Mouse (Mus musculus): Measurements from ENCODE around the gene H1f0.
A peak's percentile ranks its signal among the peaks of the same experiment; 100 is the strongest.

The H1f0 gene

GRCm38 (mm10) chr15:79068416-79068815 is 40.2 kb downstream of the H1f0 start:
- DNase-seq (ENCODE audit: low read depth, low spot score), result no peak

- peak; percentile 58 for DNase-seq (ENCODE audit: low read depth, low spot score)
Observed at GRCm38 (mm10) chr15:79071117-79072039, 43.1 kb downstream of the H1f0 start.

GRCm38 (mm10) chr15:79073752-79074151 is 45.5 kb downstream of the H1f0 start:
- no peak for DNase-seq (ENCODE audit: low read depth, low spot score)

GRCm38 (mm10) chr15:79074446-79074845 is 46.2 kb downstream of the H1f0 start:
- no peak for DNase-seq (ENCODE audit: low read depth, low spot score)

GRCm38 (mm10) chr15:79074913-79075532 is 46.8 kb downstream of the H1f0 start, which contains the start of gene Eif3l:
Eif3l (plus strand) TSS chr15:79075179.
- DNase-seq (ENCODE audit: low read depth, low spot score), result peak; percentile 88

- no peak for DNase-seq (ENCODE audit: low read depth, low spot score)
Observed at GRCm38 (mm10) chr15:79075658-79076365, 47.6 kb downstream of the H1f0 start.

- DNase-seq (ENCODE audit: low read depth, low spot score), result no peak
Observed at GRCm38 (mm10) chr15:79079567-79079966, 51.3 kb downstream of the H1f0 start.

All from CD4-positive helper T cell, adult 2 months (primary cell).